Mouse (Mus musculus): ENCODE results near the gene Tmem63a. TPM values are rescaled to one million over a fixed set of nuclear protein-coding genes. Genes with fewer than 3 reads are reported as not detected.
A peak's percentile ranks its signal among the peaks of the same experiment; 100 is the strongest.

Gene Tmem63a
- polyA plus RNA-seq, 1 experiment from 2014 or later: 10.0 TPM

GRCm38 (mm10) chr1:180943896-180944295 is 1.8 kb downstream of the Tmem63a start:
- Histone ChIP-seq H3K4me1 (replicated peaks) (peaks cover 48% of the 10 kb centered on the region), H3K27ac (0 out of 2 replicates have a peak overlapping the region, but pooled peaks have one; percentile 57), H3K36me3 (peaks cover 14% of the 10 kb centered on the region), H3K9me3 (replicated peaks) (no peaks in the 10 kb centered on the region), H3K27me3 (no peaks in the 10 kb centered on the region), H3K4me2 (no peak overlapping the region), H3K9ac (no peak overlapping the region), H3K4me3 (no peak overlapping the region)
- ATAC-seq (replicated peaks; ENCODE audit: insufficient number of reproducible peaks, insufficient read depth, low FRiP score, low read depth): no peak
- 65% methylated on average over 1 of the region's 1 CpGs for WGBS

GRCm38 (mm10) chr1:180944553-180944952 is 2.4 kb downstream of the Tmem63a start:
- H3K4me1 ChIP-seq (replicated peaks): peaks cover 48% of the 10 kb centered on the region
- H3K36me3 ChIP-seq: peaks cover 21% of the 10 kb centered on the region
- H3K4me2 ChIP-seq: no peak overlapping the region
- H3K4me3 ChIP-seq: no peak overlapping the region
- WGBS: 71% methylated on average over 4 of the region's 4 CpGs
- H3K9ac ChIP-seq: no peak overlapping the region
- H3K27me3 ChIP-seq: no peaks in the 10 kb centered on the region
- peak overlapping the region; percentile 57; the same call in 1 of the 2 replicates for H3K27ac ChIP-seq
- no peaks in the 10 kb centered on the region for H3K9me3 ChIP-seq (replicated peaks)
- no peak for ATAC-seq (replicated peaks; ENCODE audit: insufficient number of reproducible peaks, insufficient read depth, low FRiP score, low read depth)

DNA sequence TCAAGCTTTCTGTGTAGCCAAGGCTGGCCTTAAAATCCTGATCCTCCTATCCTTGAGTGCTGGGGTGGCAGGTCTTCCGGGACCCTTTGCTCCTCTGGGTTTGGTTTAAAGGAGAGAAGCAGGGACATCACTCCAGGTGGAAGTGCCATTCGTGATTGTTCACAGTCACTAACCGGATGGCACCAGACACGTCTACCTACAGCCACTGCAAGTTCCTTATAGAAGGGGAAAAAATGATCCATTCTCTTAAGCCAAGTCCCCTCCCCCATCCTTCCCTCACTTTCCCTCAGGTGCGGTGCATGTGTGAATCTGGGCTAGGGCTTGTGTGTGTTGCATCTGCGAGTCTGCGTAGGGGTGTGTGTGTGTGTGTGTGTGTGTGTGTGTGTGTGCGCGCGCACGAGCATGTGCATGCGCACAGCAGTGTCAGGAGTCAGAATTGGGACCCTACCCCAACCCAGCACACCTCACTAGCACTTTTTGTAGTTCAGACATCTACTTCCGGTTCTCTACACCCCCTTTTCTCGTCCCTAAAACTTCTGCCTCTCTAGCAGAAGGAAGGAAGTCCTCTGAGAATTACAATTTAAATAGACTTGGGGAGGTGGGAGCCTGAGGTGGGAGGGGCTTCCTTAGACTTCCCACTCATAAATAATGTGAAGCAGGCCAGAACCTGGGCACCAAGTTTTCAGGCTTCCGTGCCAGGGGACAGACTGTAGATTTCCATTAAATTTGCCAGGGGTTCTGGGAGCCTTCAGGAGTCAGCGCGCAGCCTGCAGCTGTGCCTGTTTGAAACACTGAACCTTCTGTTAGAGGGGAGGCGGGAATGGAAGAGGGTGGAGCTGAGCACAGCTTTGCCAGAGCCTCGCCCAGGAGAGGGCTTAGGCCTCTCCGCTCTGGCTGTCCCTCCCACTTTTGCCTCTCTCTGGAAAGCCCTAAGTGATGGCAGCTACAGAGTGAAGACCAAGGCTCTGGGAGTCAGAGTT is 3.1 kb downstream of the Tmem63a start:
- Histone ChIP-seq H3K4me2 (peak overlapping the region; percentile 47), H3K4me3 (no peak overlapping the region; the same call in 1 of the 2 replicates), H3K27me3 (no peaks in the 10 kb centered on the region), H3K9me3 (replicated peaks) (no peaks in the 10 kb centered on the region), H3K36me3 (peaks cover 28% of the 10 kb centered on the region), H3K4me1 (replicated peaks) (peaks cover 48% of the 10 kb centered on the region), H3K9ac (peak overlapping the region; percentile 15; the same call in 1 of the 2 replicates), H3K27ac (peak overlapping the region; percentile 57)
- 34% methylated on average over 20 of the region's 20 CpGs for WGBS
- peak; percentile 72 for ATAC-seq (replicated peaks; ENCODE audit: insufficient number of reproducible peaks, insufficient read depth, low FRiP score, low read depth)

DNA sequence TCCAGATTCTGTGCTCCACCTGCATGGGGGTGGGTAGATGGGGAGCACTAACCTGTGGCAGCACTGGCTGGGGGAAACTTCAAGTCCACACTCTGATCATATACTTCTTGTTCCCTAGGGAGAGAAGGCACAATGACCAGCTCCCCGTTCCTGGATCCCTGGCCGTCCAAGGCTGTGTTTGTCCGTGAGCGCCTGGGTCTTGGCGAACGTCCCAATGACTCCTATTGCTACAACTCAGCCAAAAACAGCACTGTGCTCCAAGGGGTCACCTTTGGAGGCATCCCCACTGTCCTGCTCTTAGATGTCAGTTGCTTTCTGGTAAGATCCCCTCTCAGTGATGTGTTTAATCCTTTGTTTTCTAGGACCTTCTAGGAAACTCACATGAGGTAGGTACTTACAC is 4.3 kb downstream of the Tmem63a start:
- peaks cover 32% of the 10 kb centered on the region for H3K36me3 ChIP-seq
- H3K27me3 ChIP-seq: no peaks in the 10 kb centered on the region
- no peak for ATAC-seq (replicated peaks; ENCODE audit: insufficient number of reproducible peaks, insufficient read depth, low FRiP score, low read depth)
- no peak overlapping the region for H3K4me2 ChIP-seq
- H3K9ac ChIP-seq: no peak overlapping the region
- H3K27ac ChIP-seq: no peak overlapping the region
- H3K4me1 ChIP-seq (replicated peaks): peaks cover 41% of the 10 kb centered on the region
- H3K4me3 ChIP-seq: no peak overlapping the region
- H3K9me3 ChIP-seq (replicated peaks): no peaks in the 10 kb centered on the region
- 71% methylated on average over 6 of the region's 6 CpGs for WGBS

GRCm38 (mm10) chr1:180952085-180952746 is 10.1 kb downstream of the Tmem63a start:
- H3K27ac ChIP-seq: no peak overlapping the region
- peaks cover 65% of the 10 kb centered on the region for H3K36me3 ChIP-seq
- H3K9ac ChIP-seq: no peak overlapping the region
- no peak overlapping the region for H3K4me3 ChIP-seq
- no peaks in the 10 kb centered on the region for H3K4me1 ChIP-seq (replicated peaks)
- WGBS: 73% methylated on average over 6 of the region's 6 CpGs
- H3K9me3 ChIP-seq (replicated peaks): no peaks in the 10 kb centered on the region
- ATAC-seq (replicated peaks; ENCODE audit: insufficient number of reproducible peaks, insufficient read depth, low FRiP score, low read depth): no peak
- no peak overlapping the region for H3K4me2 ChIP-seq
- no peaks in the 10 kb centered on the region for H3K27me3 ChIP-seq

GRCm38 (mm10) chr1:180952808-180953207 is 10.7 kb downstream of the Tmem63a start:
- Histone ChIP-seq H3K4me2 (no peak overlapping the region), H3K36me3 (peaks cover 65% of the 10 kb centered on the region), H3K27ac (no peak overlapping the region), H3K9me3 (replicated peaks) (no peaks in the 10 kb centered on the region), H3K4me3 (no peak overlapping the region), H3K9ac (no peak overlapping the region), H3K4me1 (replicated peaks) (no peaks in the 10 kb centered on the region), H3K27me3 (no peaks in the 10 kb centered on the region)
- ATAC-seq (replicated peaks; ENCODE audit: insufficient number of reproducible peaks, insufficient read depth, low FRiP score, low read depth): no peak
- WGBS: 89% methylated on average over 5 of the region's 5 CpGs

DNA sequence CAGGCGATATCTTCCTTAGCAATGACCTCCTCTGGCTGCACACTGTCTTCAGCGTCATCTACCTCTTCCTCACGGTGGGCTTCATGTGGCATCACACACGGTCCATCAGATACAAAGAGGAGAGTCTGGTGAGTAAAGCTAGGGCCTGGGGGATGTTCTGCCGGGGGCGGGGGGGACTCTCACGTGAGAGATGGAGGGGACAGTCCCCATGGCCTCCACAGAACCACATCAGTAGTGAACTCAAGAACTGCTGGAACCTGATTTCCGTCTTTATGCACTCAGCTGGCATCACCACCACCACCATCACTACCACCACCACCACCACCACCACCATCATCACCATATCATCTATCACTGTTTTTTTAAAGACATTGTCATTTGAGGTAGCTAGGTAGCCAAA is 14.3 kb downstream of the Tmem63a start:
- 91% methylated on average over 8 of the region's 8 CpGs for WGBS
- H3K4me3 ChIP-seq: no peak overlapping the region
- H3K27me3 ChIP-seq: no peaks in the 10 kb centered on the region
- peaks cover 56% of the 10 kb centered on the region for H3K36me3 ChIP-seq
- no peak overlapping the region for H3K27ac ChIP-seq
- H3K4me2 ChIP-seq: no peak overlapping the region
- no peak for ATAC-seq (replicated peaks; ENCODE audit: insufficient number of reproducible peaks, insufficient read depth, low FRiP score, low read depth)
- no peak overlapping the region for H3K9ac ChIP-seq
- no peaks in the 10 kb centered on the region for H3K9me3 ChIP-seq (replicated peaks)
- H3K4me1 ChIP-seq (replicated peaks): no peaks in the 10 kb centered on the region

DNA sequence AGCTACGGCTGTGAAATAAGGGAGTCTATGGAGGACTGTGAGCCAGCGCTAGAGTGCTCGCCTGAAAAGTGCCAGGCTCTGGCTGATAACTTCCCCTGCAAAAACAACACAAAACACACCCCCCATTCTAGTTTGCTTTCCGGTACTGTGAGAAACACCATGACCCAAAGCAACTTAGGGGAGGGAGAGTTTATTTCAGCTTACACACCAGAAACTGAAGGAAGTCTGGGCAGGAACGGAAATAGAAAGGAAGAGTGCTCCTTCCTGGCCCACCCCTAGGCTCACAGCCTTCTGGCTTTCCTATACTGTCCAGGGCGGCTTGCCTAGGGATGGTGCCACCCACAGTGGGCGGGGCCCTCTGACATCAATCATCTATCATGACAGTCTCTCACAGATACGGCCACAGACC is 14.8 kb downstream of the Tmem63a start:
- no peak overlapping the region for H3K4me3 ChIP-seq
- ATAC-seq (replicated peaks; ENCODE audit: insufficient number of reproducible peaks, insufficient read depth, low FRiP score, low read depth): peak; percentile 65
- H3K27me3 ChIP-seq: no peaks in the 10 kb centered on the region
- H3K36me3 ChIP-seq: peaks cover 59% of the 10 kb centered on the region
- WGBS: 74% methylated on average over 8 of the region's 8 CpGs
- no peak overlapping the region for H3K4me2 ChIP-seq
- no peaks in the 10 kb centered on the region for H3K9me3 ChIP-seq (replicated peaks)
- H3K4me1 ChIP-seq (replicated peaks): no peaks in the 10 kb centered on the region
- H3K9ac ChIP-seq: no peak overlapping the region
- no peak overlapping the region; the same call in 1 of the 2 replicates for H3K27ac ChIP-seq

DNA sequence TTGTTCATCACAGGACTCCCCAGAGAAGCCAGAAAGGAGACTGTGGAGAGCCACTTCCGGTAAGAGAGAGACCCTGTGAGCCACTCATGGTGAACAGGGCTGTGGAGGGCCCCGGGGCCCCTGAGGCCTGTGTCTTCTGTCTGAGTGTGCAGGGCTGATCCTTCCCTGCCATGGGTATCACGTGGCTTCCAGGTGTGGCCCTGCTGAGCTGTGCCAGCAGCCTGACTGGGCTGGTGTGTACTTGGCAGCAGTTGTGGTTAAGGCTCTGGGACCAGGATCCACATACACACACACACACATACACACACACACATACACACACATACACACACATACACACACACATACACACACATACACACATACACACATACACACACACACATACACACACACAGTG is 15.8 kb downstream of the Tmem63a start:
- 86% methylated on average over 3 of the region's 3 CpGs for WGBS
- Histone ChIP-seq H3K27ac (no peak overlapping the region), H3K36me3 (peaks cover 60% of the 10 kb centered on the region), H3K4me1 (replicated peaks) (no peaks in the 10 kb centered on the region), H3K9me3 (replicated peaks) (no peaks in the 10 kb centered on the region), H3K4me2 (no peak overlapping the region), H3K4me3 (no peak overlapping the region), H3K27me3 (no peaks in the 10 kb centered on the region), H3K9ac (no peak overlapping the region)
- no peak for ATAC-seq (replicated peaks; ENCODE audit: insufficient number of reproducible peaks, insufficient read depth, low FRiP score, low read depth)

DNA sequence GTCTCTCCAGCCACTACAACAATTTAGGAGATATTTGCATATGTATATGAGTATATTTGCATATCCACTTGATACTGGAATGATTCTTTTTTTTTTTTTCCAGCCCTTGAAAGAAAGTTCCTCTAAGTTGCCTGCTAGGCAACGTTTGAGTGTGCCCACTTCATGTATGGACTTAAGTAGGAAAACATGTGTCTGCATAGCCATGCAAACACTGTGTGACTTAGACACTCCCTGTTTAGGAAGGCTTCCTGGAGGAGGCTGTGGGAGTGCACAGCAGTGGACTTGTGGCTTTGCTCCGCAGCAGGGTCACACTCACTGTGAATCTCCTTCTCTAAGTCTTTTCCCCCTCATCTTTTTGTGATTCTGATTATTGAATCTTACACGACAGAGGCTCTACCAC is 16.7 kb downstream of the Tmem63a start:
- Histone ChIP-seq H3K9me3 (replicated peaks) (no peaks in the 10 kb centered on the region), H3K9ac (no peak overlapping the region), H3K4me3 (no peak overlapping the region), H3K27ac (no peak overlapping the region), H3K36me3 (peaks cover 65% of the 10 kb centered on the region), H3K4me2 (no peak overlapping the region), H3K4me1 (replicated peaks) (no peaks in the 10 kb centered on the region), H3K27me3 (no peaks in the 10 kb centered on the region)
- no peak for ATAC-seq (replicated peaks; ENCODE audit: insufficient number of reproducible peaks, insufficient read depth, low FRiP score, low read depth)
- 70% methylated on average over 3 of the region's 3 CpGs for WGBS

DNA sequence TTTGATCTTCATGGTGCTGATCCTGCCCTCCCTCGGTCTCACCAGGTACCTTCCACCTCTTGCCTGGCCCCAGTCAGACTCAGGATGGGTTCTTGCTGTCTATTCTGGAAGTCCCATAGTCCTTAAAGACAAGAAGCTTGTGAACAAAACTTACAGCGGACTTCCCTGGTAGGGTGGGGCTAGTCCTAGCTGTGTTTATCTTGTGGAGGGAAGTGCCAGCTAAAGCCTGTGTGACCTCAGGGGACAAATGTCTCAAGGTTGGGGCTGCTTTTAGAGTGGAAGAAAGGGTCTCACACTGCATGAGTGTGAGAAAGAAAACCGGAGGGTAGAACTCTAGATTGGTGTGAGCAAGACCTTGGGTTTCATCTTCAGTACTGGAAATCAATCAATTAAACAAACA is 23.6 kb downstream of the Tmem63a start:
- H3K4me1 ChIP-seq (replicated peaks): peaks cover 13% of the 10 kb centered on the region
- peaks cover 50% of the 10 kb centered on the region for H3K36me3 ChIP-seq
- no peaks in the 10 kb centered on the region for H3K27me3 ChIP-seq
- ATAC-seq (replicated peaks; ENCODE audit: insufficient number of reproducible peaks, insufficient read depth, low FRiP score, low read depth): no peak
- no peak overlapping the region for H3K4me2 ChIP-seq
- WGBS: 78% methylated on average over 3 of the region's 3 CpGs
- no peak overlapping the region for H3K4me3 ChIP-seq
- H3K9me3 ChIP-seq (replicated peaks): no peaks in the 10 kb centered on the region
- no peak overlapping the region for H3K27ac ChIP-seq
- H3K9ac ChIP-seq: no peak overlapping the region
